Mouse (Mus musculus) liver, postnatal 0 days (tissue): ENCODE data around the gene Dis3l2. TPM values are rescaled to one million over a fixed set of nuclear protein-coding genes. Genes with fewer than 3 reads are reported as not detected.
A peak's percentile ranks its signal among the peaks of the same experiment; 100 is the strongest.

Source experiments
- ATAC-seq: fragments of 200-750 bp; cut with Nextera tagmentation; 2 replicates; pipeline ENCODE4 v1.8.0; 2017; ENCODE audit warnings: mild to moderate bottlenecking, moderate library complexity
- DNase-seq: peaks from one replicate; pipeline ENCODE4 v3.0.0-alpha.2; 2016
- H3K27ac ChIP-seq: fragments of 300-500 bp; sonication (generic); 2 replicates; pipeline ENCODE4 v1.5.1; 2014; ENCODE audit warnings: antibody characterized with exemption, moderate library complexity, mild to moderate bottlenecking, low read depth
- H3K27me3 ChIP-seq: fragments of 300-500 bp; sonication (generic); 2 replicates; pipeline ENCODE4 v1.6.1; 2014; ENCODE audit warnings: low read length, control low read depth, mixed read lengths; ENCODE audit not compliant: insufficient read depth
- H3K36me3 ChIP-seq: fragments of 300-500 bp; sonication (generic); replicated peaks from 2 replicates; pipeline ENCODE4 v1.6.1; 2014; ENCODE audit warnings: mild to moderate bottlenecking, control low read depth, low read length, moderate library complexity, mixed read lengths; ENCODE audit not compliant: insufficient read depth
- H3K4me1 ChIP-seq: fragments of 300-500 bp; sonication (generic); 2 replicates; pipeline ENCODE4 v1.6.1; 2014; ENCODE audit warnings: antibody characterized with exemption, mild to moderate bottlenecking, control low read depth; ENCODE audit not compliant: insufficient read depth
- H3K4me2 ChIP-seq: fragments of 300-500 bp; sonication (generic); 2 replicates; pipeline ENCODE4 v1.6.1; 2014; ENCODE audit warnings: low read depth, mild to moderate bottlenecking, low read length, moderate library complexity, mixed read lengths
- H3K4me3 ChIP-seq: fragments of 300-500 bp; sonication (generic); 2 replicates; pipeline ENCODE4 v1.5.1; 2014; ENCODE audit warnings: low read depth, low read length
- H3K9ac ChIP-seq: fragments of 300-500 bp; sonication (generic); replicated peaks from 2 replicates; pipeline ENCODE4 v1.6.1; 2014; ENCODE audit warnings: mild to moderate bottlenecking, moderate library complexity
- H3K9me3 ChIP-seq: fragments of 300-500 bp; sonication (generic); 2 replicates; pipeline ENCODE4 v1.6.1; 2016; ENCODE audit warnings: mild to moderate bottlenecking, control low read depth, low read length, mixed read lengths
- CTCF ChIP-seq: sonication (generic); IDR thresholded peaks from 2 replicates; pipeline ENCODE4 v1.5.1; 2016; ENCODE audit warnings: antibody characterized with exemption, low read depth
- EP300 ChIP-seq: IDR thresholded peaks from 2 replicates; pipeline ENCODE4 v1.6.1; 2016; ENCODE audit warnings: antibody characterized with exemption, low read depth, mild to moderate bottlenecking
- WGBS: fragments of 180-500 bp; shearing (Covaris S2); extraction: QIAGEN DNeasy Blood & Tissue Kit; methylation state at CpG from one replicate; pipeline ENCODE4 v1.1.7; 2014; ENCODE audit not compliant: insufficient replicate concordance; 5-methylcytosine and 5-hydroxymethylcytosine counted together
- polyA plus RNA-seq: library from polyadenylated mRNA; unstranded; fragments of >200 nt; fragmentation: Nextera tagmentation; extraction: Ambion mirVana; gene quantifications from 2 replicates; pipeline ENCODE4 v1.2.1, GENCODE M21; 2015

Gene Dis3l2
- polyA plus RNA-seq, 1 experiment from 2014 or later = 7.9 TPM

- Histone ChIP-seq H3K4me2 (no peak overlapping the region), H3K9ac (no peak overlapping the region), H3K4me1 (no peaks in the 10 kb centered on the region), H3K36me3 (no peaks in the 10 kb centered on the region), H3K4me3 (no peak overlapping the region), H3K27me3 (no peaks in the 10 kb centered on the region), H3K27ac (no peak overlapping the region), H3K9me3 (no peaks in the 10 kb centered on the region)
- DNase-seq = no peak
- ATAC-seq = no peak
- WGBS = 61% methylated on average over 1 of the region's 1 CpGs
- TF ChIP-seq CTCF (no peak), EP300 (no peak)
Measured at GRCm38 (mm10) chr1:87006425-87006824, 302.8 kb downstream of the Dis3l2 start.

DNA sequence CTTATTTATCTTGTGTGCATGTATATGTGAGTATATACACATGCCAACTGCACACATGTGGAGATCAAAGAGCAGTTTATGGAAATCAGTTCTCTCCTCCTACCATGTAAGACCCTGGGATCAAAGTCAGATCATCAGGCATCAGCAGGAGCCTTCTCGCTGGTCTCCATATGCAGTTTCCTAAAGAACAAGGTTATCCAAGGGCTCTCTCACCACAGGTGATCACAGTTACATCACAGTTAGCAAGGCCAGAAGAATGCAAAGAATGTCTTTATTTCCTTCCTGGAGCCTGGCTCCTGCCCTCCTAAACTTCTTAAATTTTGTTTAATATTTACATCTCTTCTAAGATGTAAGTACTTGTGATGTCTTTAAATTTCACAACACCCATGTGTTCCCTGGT, 304.6 kb downstream of the Dis3l2 start:
- Histone ChIP-seq H3K36me3 (no peaks in the 10 kb centered on the region), H3K9ac (no peak overlapping the region), H3K27ac (no peak overlapping the region), H3K9me3 (no peaks in the 10 kb centered on the region), H3K4me1 (no peaks in the 10 kb centered on the region), H3K27me3 (no peaks in the 10 kb centered on the region), H3K4me2 (no peak overlapping the region), H3K4me3 (no peak overlapping the region)
- 54% methylated on average over 1 of the region's 1 CpGs for WGBS
- TF ChIP-seq EP300 (no peak), CTCF (no peak)
- DNase-seq (no peak), ATAC-seq (no peak)

- no peak overlapping the region for H3K27ac ChIP-seq
- no peaks in the 10 kb centered on the region for H3K4me1 ChIP-seq
- H3K4me3 ChIP-seq = no peak overlapping the region
- ATAC-seq = no peak
- WGBS = 75% methylated on average over 3 of the region's 3 CpGs
- no peak for DNase-seq
- no peak overlapping the region for H3K9ac ChIP-seq
- no peak overlapping the region for H3K4me2 ChIP-seq
- no peak for TF ChIP-seq CTCF
- TF ChIP-seq EP300 = no peak
- no peaks in the 10 kb centered on the region for H3K9me3 ChIP-seq
- no peaks in the 10 kb centered on the region for H3K36me3 ChIP-seq
- no peaks in the 10 kb centered on the region for H3K27me3 ChIP-seq
Measured at GRCm38 (mm10) chr1:87009156-87009555, 305.5 kb downstream of the Dis3l2 start.

GRCm38 (mm10) chr1:87010629-87011330, 307.2 kb downstream of the Dis3l2 start:
- TF ChIP-seq EP300 = no peak
- TF ChIP-seq CTCF = no peak
- 79% methylated on average over 12 of the region's 12 CpGs for WGBS
- ATAC-seq (no peak), DNase-seq (no peak)
- H3K4me3 ChIP-seq = no peak overlapping the region
- no peak overlapping the region for H3K27ac ChIP-seq
- no peaks in the 10 kb centered on the region for H3K9me3 ChIP-seq
- H3K4me2 ChIP-seq = no peak overlapping the region
- H3K36me3 ChIP-seq = no peaks in the 10 kb centered on the region
- H3K27me3 ChIP-seq = no peaks in the 10 kb centered on the region
- H3K9ac ChIP-seq = no peak overlapping the region
- no peaks in the 10 kb centered on the region for H3K4me1 ChIP-seq

- Histone ChIP-seq H3K4me1 (no peaks in the 10 kb centered on the region), H3K4me2 (no peak overlapping the region), H3K27me3 (no peaks in the 10 kb centered on the region), H3K36me3 (no peaks in the 10 kb centered on the region), H3K9ac (no peak overlapping the region), H3K4me3 (no peak overlapping the region), H3K9me3 (no peaks in the 10 kb centered on the region), H3K27ac (no peak overlapping the region)
- WGBS = 67% methylated on average over 3 of the region's 3 CpGs
- TF ChIP-seq EP300 (no peak), CTCF (no peak)
- no peak for ATAC-seq
- DNase-seq = no peak
Measured at GRCm38 (mm10) chr1:87011718-87012117, 308.1 kb downstream of the Dis3l2 start.

DNA sequence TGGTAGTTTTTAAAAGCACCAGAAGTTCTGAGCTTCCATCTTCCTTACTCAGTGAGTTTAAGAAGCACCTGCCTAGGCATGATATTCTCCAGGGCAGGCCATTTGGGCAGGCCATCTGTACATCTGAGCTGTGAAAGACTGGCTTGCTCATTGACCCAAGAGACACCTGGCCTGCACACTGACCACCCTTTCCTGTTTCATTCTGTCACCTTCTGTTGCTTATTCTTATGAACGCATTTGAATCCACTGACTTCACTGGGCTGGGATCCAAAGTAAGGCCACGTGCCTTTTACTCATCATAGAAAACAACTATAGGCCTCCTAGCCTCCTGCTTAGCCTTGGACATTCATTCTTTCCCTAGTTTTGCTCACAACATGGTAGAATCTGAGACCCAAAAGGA, 309.0 kb downstream of the Dis3l2 start:
- no peaks in the 10 kb centered on the region for H3K4me1 ChIP-seq
- no peak for DNase-seq

DNA sequence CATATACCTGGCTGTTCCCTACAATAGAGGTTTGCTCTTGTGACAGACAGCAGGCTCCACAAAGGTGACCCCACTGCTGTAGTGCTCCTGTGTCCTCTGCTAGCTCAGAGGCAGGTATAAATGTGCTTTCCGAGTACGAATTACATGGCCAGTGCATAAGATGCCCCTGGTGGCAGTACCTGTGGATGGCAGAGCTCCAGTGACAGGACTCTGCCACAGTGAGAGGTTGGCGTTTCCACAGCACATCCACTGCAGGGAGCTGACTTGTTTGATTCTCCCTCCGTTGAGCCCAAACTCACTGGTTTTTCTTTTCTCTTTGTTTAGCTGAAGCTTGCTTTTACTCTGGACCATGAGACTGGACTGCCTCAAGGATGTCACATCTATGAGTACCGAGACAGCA, 317.1 kb downstream of the Dis3l2 start:
- Histone ChIP-seq H3K9me3 (no peaks in the 10 kb centered on the region), H3K27ac (no peak overlapping the region), H3K4me1 (peaks cover 5% of the 10 kb centered on the region), H3K27me3 (no peaks in the 10 kb centered on the region), H3K4me2 (no peak overlapping the region), H3K4me3 (no peak overlapping the region), H3K36me3 (no peaks in the 10 kb centered on the region), H3K9ac (no peak overlapping the region)
- DNase-seq = no peak
- peak; percentile 18 for TF ChIP-seq CTCF
- no peak for TF ChIP-seq EP300
- ATAC-seq = no peak
- 76% methylated on average over 5 of the region's 5 CpGs for WGBS

More for the DNA sequence above, 309.0 kb downstream of the Dis3l2 start:
- TF ChIP-seq EP300 = no peak
- no peak for TF ChIP-seq CTCF
- Histone ChIP-seq H3K27me3 (no peaks in the 10 kb centered on the region), H3K4me3 (no peak overlapping the region), H3K4me2 (no peak overlapping the region), H3K9me3 (no peaks in the 10 kb centered on the region), H3K36me3 (no peaks in the 10 kb centered on the region), H3K9ac (no peak overlapping the region), H3K27ac (no peak overlapping the region)
- ATAC-seq = no peak
- WGBS = 87% methylated on average over 2 of the region's 2 CpGs
